Mouse (Mus musculus) c-Kit-positive CD71-negative TER-119-negative erythroid progenitor cells, embryonic 14.5 days (primary cell): ENCODE data around the gene Sycp3.
"Not testable (repeated sequence)": the region's sequence is repeated elsewhere in the genome, so short reads cannot be mapped to it uniquely, and the experiment has no call there.

ENCODE experiments used
- DNase-seq: peaks from one replicate; pipeline ENCODE4 v3.0.0-alpha.2; 2013; ENCODE audit warnings: low read depth

Gene Sycp3

DNA sequence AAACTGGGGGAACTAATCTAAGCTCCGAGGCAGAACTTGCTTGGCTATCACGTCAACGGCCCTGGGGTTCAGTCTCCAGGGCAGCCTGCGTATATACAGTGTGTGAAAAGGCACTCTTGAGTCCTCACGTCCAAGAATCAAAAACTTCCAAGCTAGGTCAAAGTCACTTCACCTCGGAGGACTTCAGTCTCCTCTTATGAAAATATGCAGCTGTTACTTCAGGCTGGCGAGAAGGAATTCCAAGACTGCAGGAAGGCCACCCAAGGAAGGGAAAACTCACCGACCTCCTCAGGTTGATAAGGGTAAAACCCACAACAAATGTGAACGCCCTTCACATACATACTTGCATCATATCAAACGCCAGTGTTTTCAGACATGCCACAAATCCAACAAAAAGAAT is 42.0 kb downstream of the Sycp3 start:
- no peak for DNase-seq

GRCm38 (mm10) chr10:88501886-88502765 is 42.8 kb downstream of the Sycp3 start:
- DNase-seq = no peak

DNA sequence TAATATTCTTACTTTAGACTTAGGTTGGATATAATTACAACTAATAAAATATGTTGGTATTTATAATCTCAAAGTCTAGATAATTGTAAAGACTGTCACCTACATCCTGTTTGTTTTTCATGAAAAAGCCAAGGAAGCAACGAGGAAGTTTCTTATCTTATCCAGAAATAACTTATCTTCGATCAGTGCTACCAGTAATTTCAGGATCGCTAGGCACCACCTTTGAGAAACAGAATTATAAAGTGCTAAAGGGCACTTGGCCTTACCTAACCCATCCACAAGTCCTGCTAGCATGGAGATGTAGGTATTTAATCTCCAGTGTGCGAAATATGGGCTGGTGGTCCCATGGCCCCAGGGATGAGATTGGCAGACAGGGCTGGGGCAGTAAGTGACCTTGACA is 43.5 kb downstream of the Sycp3 start:
- no peak for DNase-seq

GRCm38 (mm10) chr10:88503421-88504314 is 44.3 kb downstream of the Sycp3 start, which contains the start of gene Chpt1:
Chpt1 (minus strand) TSS chr10:88504073.
- peak; percentile 55 for DNase-seq

DNA sequence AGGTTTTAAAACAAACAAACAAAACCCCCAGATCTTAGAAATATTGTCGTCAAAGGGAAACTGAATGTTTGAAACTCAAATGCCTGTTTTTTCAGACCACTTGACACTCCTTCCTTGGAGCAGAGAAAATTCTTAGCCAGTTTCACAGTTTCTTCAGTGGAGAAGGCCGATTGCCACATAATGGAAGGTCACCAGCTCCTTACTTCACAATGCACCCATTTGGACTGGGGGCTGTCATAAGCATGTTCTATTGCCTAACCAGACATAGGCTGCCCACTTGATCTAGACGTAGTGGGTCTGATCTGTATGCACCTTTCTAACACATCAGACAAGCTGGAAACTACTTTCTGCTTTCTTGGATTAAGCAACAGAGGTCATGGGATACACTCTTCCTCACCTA is 45.1 kb downstream of the Sycp3 start:
- DNase-seq = no peak

- DNase-seq = no peak
Measured at GRCm38 (mm10) chr10:88505256-88505655, 45.9 kb downstream of the Sycp3 start.

GRCm38 (mm10) chr10:88507691-88508143 is 48.3 kb downstream of the Sycp3 start:
- DNase-seq = no peak

- DNase-seq = no peak
Measured at GRCm38 (mm10) chr10:88510503-88511271, 51.3 kb downstream of the Sycp3 start.

GRCm38 (mm10) chr10:88511355-88511754 is 52.0 kb downstream of the Sycp3 start:
- no peak for DNase-seq

DNA sequence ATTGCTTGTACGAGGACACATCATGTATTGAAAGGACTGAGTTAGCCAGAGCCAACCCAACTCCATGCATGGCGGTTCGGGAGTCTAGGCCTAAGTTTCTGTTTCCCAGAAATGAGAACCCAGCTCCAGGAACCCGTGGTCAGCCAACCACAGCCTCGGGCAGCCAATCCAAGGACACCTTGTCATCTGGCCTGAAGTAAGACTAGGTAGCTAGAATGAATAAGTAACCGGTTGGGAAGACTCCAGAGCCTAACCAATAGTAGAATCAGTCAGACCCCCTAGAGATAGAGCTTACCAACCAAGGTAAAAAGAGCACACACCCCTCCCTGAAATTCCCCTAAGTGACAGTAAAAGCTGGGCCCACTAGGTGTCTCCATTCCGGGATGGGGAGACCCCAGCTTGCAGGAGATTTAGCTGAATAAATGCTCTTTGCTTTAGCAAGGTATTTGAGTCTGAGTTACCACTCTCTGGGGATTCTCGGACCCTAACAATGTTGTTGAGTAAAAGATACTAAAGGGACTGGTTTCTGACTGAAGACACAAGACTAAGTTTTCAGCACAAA is 54.3 kb downstream of the Sycp3 start:
- DNase-seq = no peak

DNA sequence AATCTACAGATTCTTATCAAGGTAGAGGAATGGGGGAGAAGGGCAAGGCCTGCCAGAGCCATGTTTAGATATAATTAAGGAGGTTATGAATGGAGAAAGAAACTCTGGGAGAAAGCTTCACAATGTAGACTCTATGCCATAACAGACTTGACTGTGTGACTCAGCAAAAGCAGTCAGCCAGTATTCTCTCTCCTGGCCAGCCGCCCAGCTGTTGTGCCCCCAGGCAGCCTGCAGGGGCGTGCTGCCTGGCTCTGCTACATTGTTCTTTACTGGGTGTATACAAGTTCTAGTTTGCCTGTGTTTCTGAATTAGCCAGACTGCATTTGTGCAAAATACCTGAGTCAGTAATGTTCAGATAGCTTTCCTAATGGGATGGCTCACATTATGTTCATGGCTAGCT is 55.1 kb downstream of the Sycp3 start:
- DNase-seq = no peak

- DNase-seq = not testable (repeated sequence)
Measured at GRCm38 (mm10) chr10:88515049-88515448, 55.7 kb downstream of the Sycp3 start.

- DNase-seq = no peak
Measured at GRCm38 (mm10) chr10:88522795-88523194, 63.4 kb downstream of the Sycp3 start.
